Mouse (Mus musculus) ES-Bruce4 (cell line): ENCODE measurements around the gene Arhgap29. TPM values are rescaled to one million over a fixed set of nuclear protein-coding genes. Genes with fewer than 3 reads are reported as not detected.

Experiments used
- H3K27ac ChIP-seq: 2 replicates; pipeline ENCODE4 v1.5.1; 2012; ENCODE audit warnings: low read length, inconsistent platforms; ENCODE audit not compliant: insufficient read depth
- H3K27me3 ChIP-seq: 2 replicates; pipeline ENCODE4 v1.6.1; 2012; ENCODE audit warnings: mild to moderate bottlenecking, low read length, inconsistent platforms; ENCODE audit not compliant: control insufficient read depth, poor library complexity, insufficient read depth, severe bottlenecking
- H3K36me3 ChIP-seq: 2 replicates; pipeline ENCODE4 v1.6.1; 2012; ENCODE audit warnings: inconsistent platforms, mild to moderate bottlenecking, low read length, moderate library complexity; ENCODE audit not compliant: control insufficient read depth, poor library complexity, insufficient read depth, severe bottlenecking
- H3K4me1 ChIP-seq: one replicate; pipeline ENCODE4 v1.8.1; 2011; ENCODE audit warnings: low read length; ENCODE audit not compliant: control insufficient read depth, insufficient read depth
- H3K4me3 ChIP-seq: 2 replicates; pipeline ENCODE4 v1.5.1; 2011; ENCODE audit warnings: low read depth, mild to moderate bottlenecking, low read length
- H3K9ac ChIP-seq: 2 replicates; pipeline ENCODE4 v1.6.1; 2012; ENCODE audit warnings: low read depth, mild to moderate bottlenecking, inconsistent platforms; ENCODE audit not compliant: poor library complexity, severe bottlenecking
- H3K9me3 ChIP-seq: replicated peaks from 2 replicates; pipeline ENCODE4 v1.6.1; 2012; ENCODE audit warnings: mild to moderate bottlenecking, low read length, inconsistent platforms; ENCODE audit not compliant: control insufficient read depth, poor library complexity, insufficient read depth, severe bottlenecking
- CTCF ChIP-seq: IDR thresholded peaks from one replicate; pipeline ENCODE4 v1.8.1; 2011; ENCODE audit warnings: low read depth, low read length
- EP300 ChIP-seq: IDR thresholded peaks from 2 replicates; pipeline ENCODE4 v1.6.1; 2011; ENCODE audit warnings: low read depth, low read length; ENCODE audit not compliant: insufficient read depth
- POLR2A ChIP-seq: IDR thresholded peaks from one replicate; pipeline ENCODE4 v1.8.1; 2011; ENCODE audit warnings: low read length; ENCODE audit not compliant: insufficient read depth
- polyA plus RNA-seq: library from polyadenylated mRNA; stranded (reverse); fragments of >200 nt; gene quantifications from 2 replicates; pipeline ENCODE4 v1.2.4, GENCODE M21; 2011; ENCODE audit warnings: low read depth; ENCODE audit not compliant: missing spikeins, insufficient read depth, insufficient read length

The Arhgap29 gene
- polyA plus RNA-seq, 1 experiment = 70.1 TPM

DNA sequence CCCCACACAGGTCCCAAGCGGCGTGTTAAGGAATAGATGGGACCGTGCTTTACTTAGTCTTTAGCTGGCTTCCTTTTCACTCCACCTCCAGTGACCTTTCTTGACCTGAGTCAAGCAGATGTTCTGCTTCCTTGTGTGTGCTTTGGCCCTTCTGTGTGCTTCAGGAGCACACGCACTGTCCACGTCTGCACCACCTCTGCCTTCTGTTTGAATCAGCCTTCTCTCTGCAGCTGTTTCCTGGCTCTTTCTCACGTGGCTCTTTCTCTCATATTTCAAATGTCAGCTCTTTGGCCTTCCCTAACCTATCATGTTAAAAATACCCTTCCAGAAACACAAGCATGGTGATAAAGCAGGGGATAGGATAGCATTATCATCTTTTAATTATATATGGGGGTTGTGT, 49.2 kb downstream of the Arhgap29 start:
- H3K9me3 ChIP-seq = no peaks in the 10 kb centered on the region
- H3K27ac ChIP-seq = no peak overlapping the region
- no peaks in the 10 kb centered on the region for H3K27me3 ChIP-seq
- H3K9ac ChIP-seq = no peak overlapping the region
- H3K4me3 ChIP-seq = no peak overlapping the region
- TF ChIP-seq POLR2A (no peak), CTCF (no peak), EP300 (no peak)
- H3K4me1 ChIP-seq = peaks cover 2% of the 10 kb centered on the region
- H3K36me3 ChIP-seq = no peaks in the 10 kb centered on the region

DNA sequence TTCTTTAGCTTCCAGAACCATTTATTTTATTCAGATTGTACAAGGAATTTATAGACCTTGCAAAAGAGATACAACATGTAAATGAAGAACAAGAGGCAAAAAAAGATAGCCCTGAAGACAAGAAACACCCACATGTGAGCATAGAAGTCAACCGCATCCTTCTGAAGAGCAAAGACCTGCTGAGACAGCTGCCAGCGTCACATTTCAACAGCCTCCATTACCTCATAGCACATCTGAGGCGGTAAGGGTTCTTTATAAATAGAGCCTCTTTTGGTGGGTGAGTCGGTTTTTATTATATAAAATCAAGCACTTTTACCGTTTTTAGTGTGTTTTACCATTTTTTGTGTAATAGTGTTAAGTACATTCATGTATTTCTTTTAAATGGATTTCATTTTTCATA, 57.5 kb downstream of the Arhgap29 start:
- H3K4me1 ChIP-seq = no peaks in the 10 kb centered on the region
- H3K9ac ChIP-seq = no peak overlapping the region
- H3K9me3 ChIP-seq = no peaks in the 10 kb centered on the region
- H3K36me3 ChIP-seq = peaks cover 7% of the 10 kb centered on the region
- H3K27me3 ChIP-seq = no peaks in the 10 kb centered on the region
- H3K4me3 ChIP-seq = no peak overlapping the region
- H3K27ac ChIP-seq = no peak overlapping the region
- TF ChIP-seq POLR2A = no peak
- TF ChIP-seq CTCF = no peak
- no peak for TF ChIP-seq EP300

DNA sequence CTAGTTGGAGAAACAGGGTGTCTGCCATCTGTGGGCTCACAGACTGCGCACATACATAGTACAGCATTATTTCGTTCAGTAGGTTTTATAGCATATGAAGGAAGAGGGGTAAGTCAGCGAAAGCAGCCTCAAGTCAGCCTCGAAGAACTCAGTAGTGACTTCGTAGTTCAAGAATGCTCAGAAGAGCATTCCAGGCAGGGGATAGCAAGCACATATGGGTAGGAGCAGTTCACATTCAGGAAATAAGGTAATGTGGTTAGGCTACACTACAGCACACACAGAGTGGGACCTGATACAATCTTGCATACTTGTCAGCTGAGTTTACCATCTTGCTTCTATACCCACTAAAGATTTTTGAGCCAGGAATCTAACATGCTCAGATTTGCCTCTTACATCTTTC, 58.0 kb downstream of the Arhgap29 start:
- Histone ChIP-seq H3K9me3 (no peaks in the 10 kb centered on the region), H3K27me3 (no peaks in the 10 kb centered on the region), H3K4me1 (no peaks in the 10 kb centered on the region), H3K9ac (no peak overlapping the region), H3K27ac (no peak overlapping the region), H3K4me3 (no peak overlapping the region), H3K36me3 (peaks cover 7% of the 10 kb centered on the region)
- TF ChIP-seq EP300 = no peak
- TF ChIP-seq POLR2A = no peak
- no peak for TF ChIP-seq CTCF

DNA sequence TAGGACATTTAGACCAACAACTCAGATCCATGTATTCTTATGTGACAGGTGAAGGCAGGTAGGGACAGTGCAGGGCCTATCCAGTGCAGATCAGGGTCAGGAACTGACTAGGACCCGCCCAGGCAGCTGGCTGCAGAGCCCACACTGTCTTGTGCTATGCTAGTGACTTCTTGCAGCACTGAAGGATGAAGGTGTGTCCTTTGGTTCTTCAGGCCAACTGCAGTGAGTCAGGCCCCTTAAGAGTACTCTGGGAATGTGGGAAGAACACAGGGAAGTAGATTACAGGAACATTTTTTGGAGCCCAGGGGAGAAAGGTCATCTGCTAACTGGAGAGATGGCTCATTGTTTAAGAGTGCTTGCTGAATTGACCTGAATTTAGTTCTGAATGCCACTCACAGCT, 60.1 kb downstream of the Arhgap29 start:
- Histone ChIP-seq H3K27me3 (no peaks in the 10 kb centered on the region), H3K36me3 (peaks cover 7% of the 10 kb centered on the region), H3K27ac (no peak overlapping the region), H3K4me1 (no peaks in the 10 kb centered on the region), H3K9me3 (no peaks in the 10 kb centered on the region), H3K9ac (no peak overlapping the region), H3K4me3 (no peak overlapping the region)
- TF ChIP-seq POLR2A (no peak), EP300 (no peak), CTCF (no peak)

DNA sequence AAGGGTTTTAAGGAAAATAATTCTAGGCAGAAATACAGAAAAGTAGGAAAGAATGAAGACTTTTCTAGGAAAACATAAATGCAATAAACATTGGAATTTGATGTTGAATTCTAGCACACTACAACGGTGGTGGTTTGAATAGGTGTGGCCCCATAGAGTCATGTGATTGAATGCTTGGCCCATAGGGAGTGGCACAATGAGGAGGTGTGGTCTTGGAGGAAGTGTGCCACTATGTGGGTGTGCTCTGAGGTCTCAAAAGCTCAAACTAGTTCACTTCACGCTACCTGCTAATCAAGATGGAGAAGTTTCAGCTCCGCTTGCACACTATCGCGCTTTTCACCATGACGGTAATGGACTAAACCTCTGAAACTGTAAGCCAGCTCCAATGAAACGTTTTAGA, 66.1 kb downstream of the Arhgap29 start:
- no peak overlapping the region for H3K4me3 ChIP-seq
- H3K9ac ChIP-seq = no peak overlapping the region
- H3K27me3 ChIP-seq = no peaks in the 10 kb centered on the region
- no peak for TF ChIP-seq EP300
- H3K4me1 ChIP-seq = no peaks in the 10 kb centered on the region
- no peaks in the 10 kb centered on the region for H3K9me3 ChIP-seq
- no peak overlapping the region for H3K27ac ChIP-seq
- no peaks in the 10 kb centered on the region for H3K36me3 ChIP-seq

DNA sequence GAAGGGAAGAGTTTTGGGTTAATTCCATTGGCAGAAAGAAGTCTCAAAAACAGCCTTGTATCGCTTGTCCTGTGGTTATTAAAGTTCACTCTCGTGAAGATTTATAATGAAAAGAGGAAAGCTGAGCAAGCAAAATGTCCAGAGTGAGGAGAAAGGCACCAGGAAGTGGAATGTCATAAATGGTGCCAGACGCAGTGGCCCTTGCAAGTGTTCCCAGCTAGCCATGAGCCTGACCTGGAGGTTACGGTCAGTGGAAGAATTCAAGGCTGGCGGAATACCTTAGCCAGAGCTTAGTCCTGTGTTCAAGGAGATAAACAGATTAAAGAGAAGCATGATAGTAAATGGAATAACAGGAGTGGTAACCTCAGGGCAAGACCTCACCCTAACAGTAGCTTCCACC, 66.8 kb downstream of the Arhgap29 start:
- H3K4me3 ChIP-seq = no peak overlapping the region
- H3K9ac ChIP-seq = no peak overlapping the region
- TF ChIP-seq CTCF (no peak), POLR2A (no peak), EP300 (no peak)
- no peaks in the 10 kb centered on the region for H3K36me3 ChIP-seq
- H3K27me3 ChIP-seq = no peaks in the 10 kb centered on the region
- H3K27ac ChIP-seq = no peak overlapping the region
- no peaks in the 10 kb centered on the region for H3K9me3 ChIP-seq
- no peaks in the 10 kb centered on the region for H3K4me1 ChIP-seq
